Mouse (Mus musculus) bone marrow, adult 2 months (tissue): ENCODE measurements at regions not wholly inside any gene's neighbourhood (a gene's known extent, or its start where the extent isn't known, plus 50 kb on each side); places are given as distances from the start of the nearest gene placed in this dataset.

Experiments
- CTCF ChIP-seq: fragments of 200-500 bp; IDR thresholded peaks from 2 replicates; pipeline ENCODE4 v1.5.1; 2011; ENCODE audit warnings: low read length, control low read depth; ENCODE audit not compliant: control insufficient read depth, insufficient read depth
- POLR2A ChIP-seq: fragments of 200-500 bp; IDR thresholded peaks from 2 replicates; pipeline ENCODE4 v1.6.1; 2011; ENCODE audit warnings: low read depth, mild to moderate bottlenecking, control low read depth, low read length, borderline replicate concordance; ENCODE audit not compliant: control insufficient read depth

GRCm38 (mm10) chr12:97952204-97952603 lies 307.1 kb downstream of the Galc start:
- TF ChIP-seq CTCF (no peak), POLR2A (no peak)
